Mouse (Mus musculus) mesoderm, embryonic 11.5 days (tissue): ENCODE results near the gene Bank1.

ENCODE experiments used
- DNase-seq: peaks from one replicate; pipeline ENCODE4 v3.0.0-alpha.2; 2012; ENCODE audit warnings: low read depth, low spot score

The Bank1 gene

DNA sequence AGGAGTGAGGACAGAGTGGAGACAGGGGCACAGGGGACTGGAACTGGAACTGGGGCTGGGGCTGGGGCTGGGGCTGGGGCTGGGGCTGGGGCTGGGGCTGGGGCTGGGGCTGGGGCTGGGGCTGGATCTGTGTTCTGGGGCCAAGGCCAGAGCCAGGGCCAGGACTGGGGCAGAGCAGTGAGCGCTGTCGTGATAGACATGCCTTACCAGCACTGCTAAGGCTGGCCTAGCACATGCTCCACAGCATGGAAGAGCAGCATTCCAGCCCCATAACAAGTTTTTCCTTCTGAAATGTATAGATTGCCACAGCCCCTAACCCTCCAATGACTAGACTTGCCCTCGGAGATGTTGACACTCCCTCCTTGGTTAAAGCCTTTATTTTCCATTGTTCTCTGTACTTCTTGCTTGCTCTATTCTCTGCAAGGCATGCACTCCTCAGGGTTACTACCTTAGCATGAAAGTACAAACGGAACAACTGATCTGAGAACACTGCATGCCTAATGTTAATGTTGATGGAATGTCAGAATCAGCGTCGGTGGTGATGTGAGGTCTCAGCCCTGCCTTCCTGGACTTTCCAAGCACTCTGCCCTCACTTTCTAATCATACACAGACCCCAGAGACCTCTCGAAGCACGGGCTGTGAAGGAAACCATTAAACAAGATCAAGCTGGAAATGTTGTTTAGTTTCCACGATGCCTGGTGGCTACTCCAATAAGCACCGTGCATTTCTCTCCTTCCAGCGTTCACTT lies 318.6 kb downstream of the Bank1 start:
- DNase-seq: no peak
